Mouse (Mus musculus) cerebellum, postnatal 25 days (tissue): ENCODE results near the gene Tcte1.

Source experiments
- DNase-seq, 2 experiments: peaks; one replicate each; pipeline ENCODE4 v3.0.0; 2021; ENCODE audit warnings: mixed read lengths in 2 of 2

Gene Tcte1

GRCm38 (mm10) chr17:45523263-45523662, at the start of gene Tcte1:
Gene Tcte1 (plus strand): TSS chr17:45523434.
- DNase-seq: no peak

- DNase-seq: no peak
Measured at GRCm38 (mm10) chr17:45473667-45474066, 49.6 kb upstream of the Tcte1 start.

GRCm38 (mm10) chr17:45474146-45474545, 49.1 kb upstream of the Tcte1 start:
- DNase-seq: no peak

GRCm38 (mm10) chr17:45474669-45475465, 48.4 kb upstream of the Tcte1 start, which contains the start of gene Spats1:
Gene Spats1 (minus strand): TSS chr17:45475415.
- DNase-seq: peak; percentile 85 to 89

GRCm38 (mm10) chr17:45478234-45478825, 44.9 kb upstream of the Tcte1 start:
- peak; percentile 92 to 94 for DNase-seq

GRCm38 (mm10) chr17:45480429-45480828, 42.8 kb upstream of the Tcte1 start:
- DNase-seq: peak; percentile 23 to 57

- no peak for DNase-seq
Measured at GRCm38 (mm10) chr17:45485581-45485980, 37.7 kb upstream of the Tcte1 start.

GRCm38 (mm10) chr17:45487216-45487615, 36.0 kb upstream of the Tcte1 start:
- DNase-seq: no peak

GRCm38 (mm10) chr17:45488321-45489254, 34.6 kb upstream of the Tcte1 start:
- DNase-seq: no peak

- no peak for DNase-seq
Measured at GRCm38 (mm10) chr17:45489736-45490135, 33.5 kb upstream of the Tcte1 start.

GRCm38 (mm10) chr17:45490532-45491154, 32.6 kb upstream of the Tcte1 start:
- DNase-seq: no peak

GRCm38 (mm10) chr17:45495398-45495797, 27.8 kb upstream of the Tcte1 start:
- DNase-seq: no peak

GRCm38 (mm10) chr17:45498397-45498796, 24.8 kb upstream of the Tcte1 start:
- DNase-seq: no peak

- DNase-seq: no peak
Measured at GRCm38 (mm10) chr17:45499516-45499915, 23.7 kb upstream of the Tcte1 start.

GRCm38 (mm10) chr17:45500981-45501380, 22.3 kb upstream of the Tcte1 start:
- no peak for DNase-seq

GRCm38 (mm10) chr17:45502324-45502723, 20.9 kb upstream of the Tcte1 start:
- no peak for DNase-seq

GRCm38 (mm10) chr17:45503301-45503973, 19.8 kb upstream of the Tcte1 start:
- DNase-seq: no peak

GRCm38 (mm10) chr17:45505941-45506465, 17.2 kb upstream of the Tcte1 start:
- no peak for DNase-seq

- peak; percentile 97 to 98 for DNase-seq
Measured at GRCm38 (mm10) chr17:45506700-45507189, 16.5 kb upstream of the Tcte1 start, which contains the start of gene Aars2. Gene Aars2 (plus strand): TSS chr17:45506841.

- no peak for DNase-seq
Measured at GRCm38 (mm10) chr17:45510871-45511270, 12.4 kb upstream of the Tcte1 start.

GRCm38 (mm10) chr17:45511757-45512156, 11.5 kb upstream of the Tcte1 start:
- DNase-seq: no peak
